Mouse (Mus musculus) liver, embryonic 14.5 days (tissue): ENCODE measurements around the gene Adprh.

Experiments
- CTCF ChIP-seq: IDR thresholded peaks from 2 replicates; pipeline ENCODE4 v1.5.1; 2016; ENCODE audit warnings: antibody characterized with exemption, low read depth, control low read depth
- EP300 ChIP-seq: IDR thresholded peaks from 2 replicates; pipeline ENCODE4 v1.6.1; 2016; ENCODE audit warnings: antibody characterized with exemption, low read depth

DNA sequence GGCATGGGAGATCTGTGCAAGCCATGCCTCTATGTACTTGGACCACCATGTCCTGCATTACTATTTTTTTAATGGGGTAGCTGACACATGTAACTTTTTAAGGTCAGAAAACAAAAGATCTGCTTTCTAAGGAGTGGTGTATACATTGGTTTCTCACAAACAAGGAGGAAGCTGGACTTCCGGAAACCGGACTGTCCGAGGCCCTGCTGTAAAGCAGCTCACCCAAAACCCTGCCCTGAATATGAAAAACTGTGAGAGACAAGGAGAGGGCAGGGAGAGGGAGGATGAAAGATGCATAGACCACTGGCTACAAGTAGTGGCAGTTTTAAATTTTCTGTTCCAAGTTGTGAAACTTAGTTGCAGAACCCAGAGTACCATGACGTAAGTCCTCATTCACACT lies 7.5 kb upstream of the Adprh start:
- no peak for TF ChIP-seq CTCF
- TF ChIP-seq EP300, result no peak
